Mouse (Mus musculus) E14TG2a.4 (cell line): ENCODE measurements around the gene Tln2.

Experiments
- CTCF ChIP-seq: conservative IDR thresholded peaks from 2 replicates; pipeline ENCODE4 v1.5.1; 2014; ENCODE audit warnings: low read length
- NANOG ChIP-seq: IDR thresholded peaks from 2 replicates; pipeline ENCODE4 v1.6.1; 2014; ENCODE audit warnings: borderline replicate concordance, low read length, mixed read lengths
- POU5F1 ChIP-seq: IDR thresholded peaks from 2 replicates; pipeline ENCODE4 v1.6.1; 2014; ENCODE audit warnings: low read length, borderline replicate concordance

DNA sequence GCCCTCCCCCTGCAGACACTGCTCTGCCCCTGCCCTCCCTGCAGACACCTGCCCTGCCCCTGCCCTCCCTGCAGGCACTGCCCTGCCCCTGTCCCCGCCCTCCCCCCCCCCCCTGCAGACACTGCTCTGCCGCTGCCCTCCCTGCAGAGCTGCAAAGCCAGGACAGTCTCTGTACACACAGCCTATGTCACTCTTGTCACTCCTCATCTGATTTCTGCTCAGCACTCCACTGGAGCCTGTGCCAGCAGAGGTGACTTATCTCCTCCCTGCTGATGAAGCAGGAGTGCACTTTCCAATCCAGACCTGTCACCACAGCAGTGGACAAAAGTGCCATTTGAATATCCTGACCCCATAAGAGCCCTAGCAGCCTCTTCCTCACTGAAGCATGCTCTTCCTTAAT lies 118.0 kb downstream of the Tln2 start:
- no peak for TF ChIP-seq CTCF
- no peak for TF ChIP-seq NANOG
- no peak for TF ChIP-seq POU5F1
